Mouse (Mus musculus) MEL (cell line): Measurements from ENCODE around the gene Ppp6r3. TPM values are rescaled to one million over a fixed set of nuclear protein-coding genes. Genes with fewer than 3 reads are reported as not detected.

Experiments
- DNase-seq: peaks from one replicate; pipeline ENCODE4 v3.0.0; 2011; ENCODE audit warnings: low read depth, low spot score
- H3K27ac ChIP-seq: 2 replicates; pipeline ENCODE4 v1.5.1; 2012; ENCODE audit warnings: low read depth, mild to moderate bottlenecking, control low read depth, low read length, moderate library complexity; ENCODE audit not compliant: control insufficient read depth
- H3K27me3 ChIP-seq, 2 experiments: fragments of 150-350 bp in 1 of 2; sonication (generic) in 1 of 2; 2 replicates each; pipeline ENCODE4 v1.6.1; 2012; ENCODE audit warnings: low read length in 2 of 2, mild to moderate bottlenecking in 2 of 2, improper control_type of control experiment in 1 of 2, moderate library complexity in 1 of 2; ENCODE audit not compliant: insufficient read depth in 2 of 2, control insufficient read depth in 1 of 2
- H3K36me3 ChIP-seq, 2 experiments: 2 replicates each; pipeline ENCODE4 v1.6.1; 2012 to 2014; ENCODE audit warnings: low read length in 2 of 2, improper control_type of control experiment in 1 of 2, inconsistent platforms in 1 of 2, mild to moderate bottlenecking in 1 of 2; ENCODE audit not compliant: insufficient read depth in 2 of 2, control insufficient read depth in 1 of 2
- H3K4me1 ChIP-seq, 2 experiments: fragments of 150-350 bp in 1 of 2; sonication (generic) in 1 of 2; 2 replicates each; pipeline ENCODE4 v1.6.1; 2012; ENCODE audit warnings: low read length in 2 of 2, improper control_type of control experiment in 1 of 2, mild to moderate bottlenecking in 1 of 2; ENCODE audit not compliant: insufficient read depth in 2 of 2, control insufficient read depth in 1 of 2
- H3K4me3 ChIP-seq, 2 experiments: fragments of 150-350 bp in 1 of 2; sonication (generic) in 1 of 2; 2 replicates each; pipeline ENCODE4 v1.5.1; 2012; ENCODE audit warnings: low read depth in 2 of 2, low read length in 2 of 2, mild to moderate bottlenecking in 2 of 2, moderate library complexity in 2 of 2, control low read depth in 1 of 2, improper control_type of control experiment in 1 of 2; ENCODE audit not compliant: control insufficient read depth in 1 of 2, insufficient read depth in 1 of 2
- H3K79me2 ChIP-seq: 2 replicates; pipeline ENCODE4 v1.6.1; 2012; ENCODE audit warnings: mild to moderate bottlenecking, low read length, moderate library complexity; ENCODE audit not compliant: control insufficient read depth, poor library complexity, insufficient read depth
- H3K9ac ChIP-seq: 2 replicates; pipeline ENCODE4 v1.6.1; 2012; ENCODE audit warnings: low read depth, mild to moderate bottlenecking, control low read depth, low read length, moderate library complexity; ENCODE audit not compliant: control insufficient read depth, poor library complexity, severe bottlenecking
- H3K9me3 ChIP-seq: fragments of 150-350 bp; sonication (generic); replicated peaks from 2 replicates; pipeline ENCODE4 v1.6.1; 2012; ENCODE audit warnings: mild to moderate bottlenecking, low read length, improper control_type of control experiment, moderate library complexity; ENCODE audit not compliant: insufficient read depth
- BHLHE40 ChIP-seq: IDR thresholded peaks from 2 replicates; pipeline ENCODE4 v1.6.1; 2012; ENCODE audit warnings: low read depth, mild to moderate bottlenecking, inconsistent platforms, low read length, improper control_type of control experiment, borderline replicate concordance
- CTCF ChIP-seq, 3 experiments: IDR thresholded peaks in 2 of 3; conservative IDR thresholded peaks in 1 of 3; 2 replicates each; pipeline ENCODE4 v1.5.1; 2011 to 2012; ENCODE audit warnings: low read length in 3 of 3, low read depth in 2 of 3, mild to moderate bottlenecking in 2 of 3, improper control_type of control experiment in 1 of 3, inconsistent platforms in 1 of 3, mixed read lengths in 1 of 3, moderate library complexity in 1 of 3; ENCODE audit not compliant: control insufficient read depth in 1 of 3, insufficient read depth in 1 of 3, poor library complexity in 1 of 3, severe bottlenecking in 1 of 3
- EP300 ChIP-seq, 2 experiments: IDR thresholded peaks; 2 replicates each; pipeline ENCODE4 v1.6.1; 2011; ENCODE audit warnings: improper control_type of control experiment in 2 of 2, low read length in 2 of 2, low read depth in 1 of 2, mild to moderate bottlenecking in 1 of 2
- ETS1 ChIP-seq: IDR thresholded peaks from 2 replicates; pipeline ENCODE4 v1.6.1; 2012; ENCODE audit warnings: low read depth, mild to moderate bottlenecking, inconsistent platforms, low read length, improper control_type of control experiment, moderate library complexity
- GABPA ChIP-seq: IDR thresholded peaks from 2 replicates; pipeline ENCODE4 v1.6.1; 2012; ENCODE audit warnings: low read depth, mild to moderate bottlenecking, inconsistent platforms, low read length, improper control_type of control experiment, moderate library complexity
- GATA1 ChIP-seq: IDR thresholded peaks from 2 replicates; pipeline ENCODE4 v1.6.1; 2011; ENCODE audit warnings: low read depth, low read length, improper control_type of control experiment
- KAT2A ChIP-seq: conservative IDR thresholded peaks from 2 replicates; pipeline ENCODE4 v1.6.1; 2012; ENCODE audit warnings: low read depth, low read length, improper control_type of control experiment, inconsistent platforms
- MAFK ChIP-seq: IDR thresholded peaks from 2 replicates; pipeline ENCODE4 v1.6.1; 2011; ENCODE audit warnings: low read depth, mild to moderate bottlenecking, low read length, improper control_type of control experiment, borderline replicate concordance
- MAX ChIP-seq: IDR thresholded peaks from 2 replicates; pipeline ENCODE4 v1.6.1; 2011; ENCODE audit warnings: low read length, improper control_type of control experiment
- MEF2A ChIP-seq: IDR thresholded peaks from 2 replicates; pipeline ENCODE4 v1.6.1; 2014; ENCODE audit warnings: low read depth, mild to moderate bottlenecking, inconsistent platforms, low read length, improper control_type of control experiment; ENCODE audit not compliant: poor library complexity, insufficient replicate concordance, severe bottlenecking; ENCODE audit errors: extremely low read depth
- MXI1 ChIP-seq: IDR thresholded peaks from 2 replicates; pipeline ENCODE4 v1.6.1; 2011; ENCODE audit warnings: mild to moderate bottlenecking, low read depth, low read length, improper control_type of control experiment
- MYC ChIP-seq: IDR thresholded peaks from 2 replicates; pipeline ENCODE4 v1.6.1; 2011; ENCODE audit warnings: low read depth, mild to moderate bottlenecking, low read length, improper control_type of control experiment, moderate library complexity
- NELFE ChIP-seq: IDR thresholded peaks from 2 replicates; pipeline ENCODE4 v1.6.1; 2011; ENCODE audit warnings: low read depth, low read length, improper control_type of control experiment
- POLR2A ChIP-seq, 2 experiments: IDR thresholded peaks; 2 replicates each; pipeline ENCODE4 v1.6.1; 2011 to 2012; ENCODE audit warnings: low read length in 2 of 2, mild to moderate bottlenecking in 2 of 2, control low read depth in 1 of 2, improper control_type of control experiment in 1 of 2, low read depth in 1 of 2, moderate library complexity in 1 of 2; ENCODE audit not compliant: control insufficient read depth in 1 of 2, insufficient read depth in 1 of 2, poor library complexity in 1 of 2
- RCOR1 ChIP-seq: IDR thresholded peaks from 2 replicates; pipeline ENCODE4 v1.6.1; 2012; ENCODE audit warnings: low read depth, mild to moderate bottlenecking, inconsistent platforms, low read length, improper control_type of control experiment
- SIN3A ChIP-seq: IDR thresholded peaks from 2 replicates; pipeline ENCODE4 v1.6.1; 2012; ENCODE audit warnings: low read length, improper control_type of control experiment, inconsistent platforms
- SMC3 ChIP-seq: IDR thresholded peaks from 2 replicates; pipeline ENCODE4 v1.6.1; 2011; ENCODE audit warnings: low read depth, low read length, improper control_type of control experiment
- TAL1 ChIP-seq: IDR thresholded peaks from 2 replicates; pipeline ENCODE4 v1.6.1; 2012; ENCODE audit warnings: mild to moderate bottlenecking, inconsistent platforms, low read length, moderate library complexity, mixed read lengths
- UBTF ChIP-seq: IDR thresholded peaks from 2 replicates; pipeline ENCODE4 v1.6.1; 2012; ENCODE audit warnings: low read depth, mild to moderate bottlenecking, inconsistent platforms, low read length, improper control_type of control experiment, moderate library complexity, borderline replicate concordance; ENCODE audit not compliant: insufficient read depth
- USF2 ChIP-seq, 2 experiments: IDR thresholded peaks; 2 replicates each; pipeline ENCODE4 v1.6.1; 2011 to 2012; ENCODE audit warnings: improper control_type of control experiment in 2 of 2, low read length in 2 of 2, borderline replicate concordance in 1 of 2, inconsistent platforms in 1 of 2, low read depth in 1 of 2, mild to moderate bottlenecking in 1 of 2; ENCODE audit not compliant: insufficient read depth in 1 of 2
- ZNF384 ChIP-seq: IDR thresholded peaks from 2 replicates; pipeline ENCODE4 v1.6.1; 2012; ENCODE audit warnings: low read depth, mild to moderate bottlenecking, inconsistent platforms, low read length, improper control_type of control experiment
- polyA plus RNA-seq, 2 experiments: library from polyadenylated mRNA; stranded (reverse) in 1 of 2; unstranded in 1 of 2; fragments of >175 nt in 1 of 2; fragments of >200 nt in 1 of 2; gene quantifications; 2 replicates each; pipeline versions ENCODE4 v1.2.1 to v1.2.4; 2012; ENCODE audit warnings: low replicate concordance in 2 of 2, low read depth in 1 of 2; ENCODE audit not compliant: insufficient read length in 2 of 2, insufficient read depth in 1 of 2, missing spikeins in 1 of 2
- total RNA-seq: library from RNA; depleted of rRNA; stranded (reverse); fragments of 300-350 nt; gene quantifications from 2 replicates; pipeline ENCODE4 v1.2.3, GENCODE M21; 2012

Gene Ppp6r3
- total and polyA plus RNA-seq, 3 experiments, result 49.4 to 135 (median 70.0) TPM

DNA sequence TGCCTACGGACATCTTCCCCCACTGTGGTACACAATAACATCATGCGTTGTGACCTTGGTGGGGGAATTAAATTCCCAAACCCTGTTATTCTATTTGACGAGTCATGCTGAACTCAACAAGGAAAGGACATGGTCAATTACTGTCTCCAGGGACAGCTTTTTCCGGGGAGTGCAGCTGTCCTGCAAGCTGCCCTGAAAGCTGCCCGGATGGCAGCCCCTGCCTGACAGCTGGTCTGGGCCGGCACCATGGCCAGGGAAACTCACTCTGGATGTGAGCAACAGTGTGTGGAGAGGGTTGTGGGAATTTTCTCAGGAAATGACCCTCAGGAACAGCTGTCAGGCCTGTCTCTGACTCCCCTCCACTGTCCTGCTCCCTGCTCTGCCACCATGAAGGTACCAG, 153.1 kb downstream of the Ppp6r3 start:
- no peak for TF ChIP-seq BHLHE40
- no peak for TF ChIP-seq GATA1
- TF ChIP-seq EP300 (IDR thresholded peaks at IDR 0.05; ENCODE audit: low read depth in 1 of 2, low read length in 2 of 2), result no peak
- TF ChIP-seq MEF2A, result no peak
- TF ChIP-seq GABPA, result no peak
- no peak for TF ChIP-seq NELFE
- no peak for TF ChIP-seq MAFK

DNA sequence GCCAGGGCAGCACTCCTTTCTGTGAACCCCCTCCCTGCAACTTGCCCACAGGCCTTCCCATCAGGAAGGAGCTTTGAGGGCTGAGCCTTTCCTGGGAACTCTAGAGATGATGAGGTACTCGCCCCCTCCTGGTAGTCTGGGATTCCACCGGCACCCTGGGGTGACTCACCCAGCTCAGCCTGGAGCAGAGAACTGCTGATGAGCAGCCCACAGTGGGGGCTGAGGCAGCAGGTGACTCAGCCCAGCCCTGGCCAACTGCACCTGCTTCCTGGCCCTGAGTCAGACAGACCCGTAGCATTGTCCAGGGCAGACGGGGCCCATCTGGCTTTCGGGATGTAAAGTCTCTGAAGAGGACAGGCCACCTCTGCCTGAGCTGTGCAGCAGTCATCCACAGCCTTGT, 156.3 kb downstream of the Ppp6r3 start:
- H3K9ac ChIP-seq, result no peak overlapping the region
- no peaks in the 10 kb centered on the region for H3K4me1 ChIP-seq
- no peaks in the 10 kb centered on the region for H3K9me3 ChIP-seq
- H3K27ac ChIP-seq, result no peak overlapping the region
- no peak overlapping the region for H3K4me3 ChIP-seq
- H3K27me3 ChIP-seq, result peaks cover 0 to 1% of the 10 kb centered on the region in 2 experiments; a peak in 2 of 4 replicates
- no peaks in the 10 kb centered on the region for H3K36me3 ChIP-seq
- no peaks in the 10 kb centered on the region for H3K79me2 ChIP-seq
- DNase-seq, result no peak
- TF ChIP-seq UBTF (no peak), POLR2A (IDR thresholded peaks at IDR 0.05; ENCODE audit: control insufficient read depth in 1 of 2, insufficient read depth in 1 of 2, low read depth in 1 of 2, low read length in 2 of 2, poor library complexity in 1 of 2) (no peak), KAT2A (no peak), ZNF384 (no peak), MAX (no peak)

More for the DNA sequence above, 153.1 kb downstream of the Ppp6r3 start:
- Histone ChIP-seq H3K4me1 (no peaks in the 10 kb centered on the region), H3K27ac (no peak overlapping the region), H3K4me3 (no peak overlapping the region), H3K9me3 (no peaks in the 10 kb centered on the region), H3K27me3 (peaks cover 0 to 1% of the 10 kb centered on the region in 2 experiments; a peak in 3 of 4 replicates), H3K9ac (no peak overlapping the region), H3K79me2 (no peaks in the 10 kb centered on the region), H3K36me3 (no peaks in the 10 kb centered on the region)
- DNase-seq, result no peak

DNA sequence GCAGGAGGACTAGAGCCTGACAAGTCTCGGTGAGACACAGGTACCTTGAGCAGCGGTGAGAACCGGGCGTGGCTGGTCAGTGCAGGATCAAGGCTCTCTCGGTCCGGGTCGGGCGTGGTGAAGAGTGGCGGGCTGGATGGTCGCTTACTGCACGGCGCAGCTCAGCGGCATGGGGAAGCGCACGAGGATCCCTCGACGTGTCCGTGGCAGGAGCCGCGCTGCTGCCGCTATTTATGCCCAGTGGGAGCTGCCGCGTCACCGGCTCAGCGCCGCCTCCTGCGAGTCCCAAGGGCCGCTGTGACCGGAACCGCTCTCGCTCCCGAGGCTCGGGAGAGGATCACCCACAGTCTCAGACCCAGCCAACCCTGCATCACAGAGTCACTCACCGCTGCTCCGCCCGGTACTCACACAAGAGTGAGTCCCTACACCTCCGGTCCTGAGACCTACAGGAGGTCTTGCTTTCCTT, 161.2 kb downstream of the Ppp6r3 start, which contains the start of gene Gal:
TSS of gene Gal (minus strand) at position 277 of the 466 bp plus-strand sequence.
- Histone ChIP-seq H3K4me3 (no peak within 1 kb of the TSS), H3K9ac (no peak within 1 kb of the TSS), H3K27me3 (no peaks in the 10 kb centered on the region; a peak in 1 of 4 replicates), H3K79me2 (no peaks in the 10 kb centered on the region), H3K4me1 (no peaks in the 10 kb centered on the region), H3K36me3 (no peaks in the 10 kb centered on the region), H3K27ac (no peak within 1 kb of the TSS), H3K9me3 (no peaks in the 10 kb centered on the region)
- TF ChIP-seq ETS1 (no peak), CTCF (IDR thresholded peaks at IDR 0.05 in 2 of 3, conservative IDR thresholded peaks at IDR 0.05 in 1 of 3; ENCODE audit: control insufficient read depth in 1 of 3, insufficient read depth in 1 of 3, low read depth in 2 of 3, low read length in 3 of 3, poor library complexity in 1 of 3, severe bottlenecking in 1 of 3) (no peak), SIN3A (no peak), TAL1 (no peak), POLR2A (IDR thresholded peaks at IDR 0.05; ENCODE audit: control insufficient read depth in 1 of 2, insufficient read depth in 1 of 2, low read depth in 1 of 2, low read length in 2 of 2, poor library complexity in 1 of 2) (no peak), MYC (no peak), GATA1 (no peak), SMC3 (no peak), RCOR1 (no peak), MXI1 (no peak), USF2 (IDR thresholded peaks at IDR 0.05; ENCODE audit: borderline replicate concordance in 1 of 2, insufficient read depth in 1 of 2, low read depth in 1 of 2, low read length in 2 of 2) (no peak)
- no peak for DNase-seq
